Mouse (Mus musculus) testis, adult 2 months (tissue): ENCODE measurements around the gene Papola. TPM values are rescaled to one million over a fixed set of nuclear protein-coding genes. Genes with fewer than 3 reads are reported as not detected.

ENCODE experiments used
- H3K27ac ChIP-seq: fragments of 200-500 bp; 2 replicates; pipeline ENCODE4 v1.5.1; 2012; ENCODE audit warnings: low read depth, low read length; ENCODE audit not compliant: control insufficient read depth, insufficient read depth
- H3K27me3 ChIP-seq: fragments of 200-500 bp; 2 replicates; pipeline ENCODE4 v1.6.1; 2012; ENCODE audit warnings: mild to moderate bottlenecking, low read length, moderate library complexity; ENCODE audit not compliant: control insufficient read depth, insufficient read depth
- H3K36me3 ChIP-seq: fragments of 200-500 bp; 2 replicates; pipeline ENCODE4 v1.6.1; 2012; ENCODE audit warnings: mild to moderate bottlenecking, low read length; ENCODE audit not compliant: control insufficient read depth, insufficient read depth
- H3K4me1 ChIP-seq: fragments of 200-500 bp; 2 replicates; pipeline ENCODE4 v1.6.1; 2012; ENCODE audit warnings: low read length; ENCODE audit not compliant: control insufficient read depth, insufficient read depth
- H3K4me3 ChIP-seq: fragments of 200-500 bp; 2 replicates; pipeline ENCODE4 v1.5.1; 2012; ENCODE audit warnings: low read depth, mild to moderate bottlenecking, low read length, moderate library complexity, mixed read lengths; ENCODE audit not compliant: control insufficient read depth
- CTCF ChIP-seq: fragments of 200-500 bp; IDR thresholded peaks from 2 replicates; pipeline ENCODE4 v1.5.1; 2012; ENCODE audit warnings: low read depth, mild to moderate bottlenecking, inconsistent platforms, low read length, moderate library complexity; ENCODE audit not compliant: control insufficient read depth, insufficient read depth, insufficient replicate concordance
- POLR2A ChIP-seq: fragments of 200-500 bp; IDR thresholded peaks from 2 replicates; pipeline ENCODE4 v1.6.1; 2012; ENCODE audit warnings: low read depth, mild to moderate bottlenecking, inconsistent platforms, low read length, moderate library complexity; ENCODE audit not compliant: control insufficient read depth
- polyA plus RNA-seq: library from polyadenylated mRNA; depleted of rRNA; stranded (reverse); fragments of >200 nt; gene quantifications from 2 replicates; pipeline ENCODE4 v1.2.3, GENCODE M21; 2012

The Papola gene
- polyA plus RNA-seq, 1 experiment = 70.6 TPM

DNA sequence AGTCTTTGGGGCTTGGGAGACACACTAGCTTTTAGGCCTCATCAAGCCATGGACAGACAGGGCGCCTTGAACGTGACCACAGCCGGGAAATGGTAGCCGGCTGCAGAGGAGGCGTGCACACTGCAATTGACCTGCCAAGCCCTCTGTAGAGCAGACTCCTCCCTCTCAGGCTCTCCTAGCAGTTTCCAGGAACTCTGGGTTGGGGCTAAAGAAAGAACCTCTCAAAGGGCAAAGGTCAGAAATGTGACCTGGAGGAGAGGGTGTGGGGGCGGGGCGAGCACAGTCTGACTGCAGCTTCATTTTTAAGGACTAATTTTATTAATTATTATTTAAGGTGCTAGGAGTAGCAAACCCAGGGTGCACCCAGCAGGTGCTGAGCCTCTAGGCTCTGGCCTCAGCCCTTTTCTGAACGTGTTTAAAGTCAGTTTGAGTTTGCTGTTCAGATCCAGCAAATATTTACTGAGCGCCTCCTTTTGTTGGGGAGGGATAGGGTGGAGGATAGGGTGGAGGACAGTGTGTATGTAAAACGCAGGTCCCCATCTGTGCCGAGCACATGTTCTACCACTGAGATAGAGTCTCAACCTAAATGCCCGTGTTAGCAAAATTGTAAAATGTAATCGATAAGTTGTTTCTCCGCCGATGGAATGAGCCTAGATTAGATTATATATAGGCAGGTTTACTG lies 26.5 kb upstream of the Papola start:
- Histone ChIP-seq H3K27ac (no peak overlapping the region), H3K36me3 (no peaks in the 10 kb centered on the region), H3K27me3 (no peaks in the 10 kb centered on the region), H3K4me1 (no peaks in the 10 kb centered on the region), H3K4me3 (no peak overlapping the region)
- no peak for TF ChIP-seq POLR2A
- TF ChIP-seq CTCF = no peak

DNA sequence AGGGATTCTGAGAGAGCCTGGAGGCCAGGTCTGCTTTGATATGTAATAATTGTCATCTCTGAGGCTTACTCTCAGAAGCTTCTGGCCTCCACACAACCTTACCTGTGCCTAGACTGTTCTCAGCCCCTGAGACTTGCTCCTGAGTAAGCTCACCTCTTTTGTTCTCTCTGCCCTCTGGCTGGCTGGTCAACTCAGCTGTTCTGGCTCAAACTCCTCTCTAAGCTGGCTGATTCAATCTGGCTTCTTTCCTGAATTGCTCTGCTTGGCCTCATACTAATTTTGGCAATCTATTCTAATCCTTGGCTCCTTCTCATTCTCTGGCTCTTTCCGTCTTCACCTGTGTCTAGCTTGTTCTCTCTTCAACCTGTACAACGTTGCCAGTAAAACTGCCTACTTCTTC lies 25.6 kb upstream of the Papola start:
- H3K27me3 ChIP-seq = no peaks in the 10 kb centered on the region
- H3K4me1 ChIP-seq = no peaks in the 10 kb centered on the region
- no peak overlapping the region for H3K27ac ChIP-seq
- no peak overlapping the region for H3K4me3 ChIP-seq
- TF ChIP-seq CTCF (no peak), POLR2A (no peak)
- H3K36me3 ChIP-seq = no peaks in the 10 kb centered on the region

DNA sequence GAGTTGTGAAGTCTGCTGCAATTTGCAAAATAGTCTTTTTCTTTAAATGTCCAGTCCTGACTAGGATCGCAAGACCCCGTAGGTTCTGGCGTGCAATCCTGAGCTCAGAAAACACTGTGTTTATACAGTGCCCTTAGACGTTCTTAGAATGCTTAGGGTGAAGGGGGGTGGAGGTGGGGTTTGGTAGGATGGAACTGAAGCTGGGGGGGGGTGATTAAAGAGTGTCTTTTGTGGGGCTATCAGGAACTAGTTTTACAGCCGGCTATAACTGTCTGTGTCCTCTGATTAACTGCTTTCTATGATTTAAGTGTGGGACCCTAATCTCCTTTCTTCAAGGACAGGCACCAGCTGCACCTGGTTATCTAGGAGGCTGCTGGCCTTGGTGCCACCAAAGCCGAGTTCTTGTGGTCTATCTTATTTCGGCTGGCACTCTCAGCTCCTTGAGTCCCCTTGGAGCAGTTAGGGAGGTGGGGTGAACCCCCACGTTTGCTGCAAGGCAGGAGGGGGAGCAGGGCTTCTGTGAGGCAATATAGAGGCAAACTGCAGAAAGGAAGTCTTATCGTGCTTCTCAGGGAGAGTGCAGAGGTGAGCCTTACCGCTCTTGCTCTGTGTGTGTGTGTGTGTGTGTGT lies 24.5 kb upstream of the Papola start:
- no peak overlapping the region for H3K27ac ChIP-seq
- no peak overlapping the region for H3K4me3 ChIP-seq
- no peak for TF ChIP-seq POLR2A
- no peak for TF ChIP-seq CTCF

DNA sequence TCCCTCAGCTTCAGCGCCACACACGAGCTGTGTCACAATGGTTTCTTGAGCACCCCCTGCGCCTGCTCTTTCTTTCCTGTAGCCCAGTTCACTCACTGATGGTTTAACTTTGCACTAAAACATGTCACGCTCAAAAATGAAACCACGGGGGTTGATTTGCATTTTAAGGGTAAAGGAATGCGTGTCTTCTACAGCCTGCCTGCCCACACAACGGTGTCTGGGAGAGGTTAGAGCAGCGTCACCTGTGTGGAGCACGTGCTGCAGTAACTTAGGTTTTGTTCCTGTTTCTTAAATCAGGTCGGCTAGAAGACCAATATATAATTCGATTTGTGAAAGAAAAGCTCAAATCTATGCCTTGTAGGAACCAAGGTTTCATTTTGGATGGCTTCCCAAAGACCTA lies 23.3 kb upstream of the Papola start:
- no peaks in the 10 kb centered on the region for H3K27me3 ChIP-seq
- H3K4me3 ChIP-seq = no peak overlapping the region
- no peaks in the 10 kb centered on the region for H3K36me3 ChIP-seq
- H3K27ac ChIP-seq = peak overlapping the region; percentile 14
- no peak for TF ChIP-seq POLR2A
- TF ChIP-seq CTCF = no peak
- H3K4me1 ChIP-seq = no peaks in the 10 kb centered on the region

More for the DNA sequence above, 24.5 kb upstream of the Papola start:
- Histone ChIP-seq H3K27me3 (no peaks in the 10 kb centered on the region), H3K4me1 (no peaks in the 10 kb centered on the region), H3K36me3 (no peaks in the 10 kb centered on the region)

DNA sequence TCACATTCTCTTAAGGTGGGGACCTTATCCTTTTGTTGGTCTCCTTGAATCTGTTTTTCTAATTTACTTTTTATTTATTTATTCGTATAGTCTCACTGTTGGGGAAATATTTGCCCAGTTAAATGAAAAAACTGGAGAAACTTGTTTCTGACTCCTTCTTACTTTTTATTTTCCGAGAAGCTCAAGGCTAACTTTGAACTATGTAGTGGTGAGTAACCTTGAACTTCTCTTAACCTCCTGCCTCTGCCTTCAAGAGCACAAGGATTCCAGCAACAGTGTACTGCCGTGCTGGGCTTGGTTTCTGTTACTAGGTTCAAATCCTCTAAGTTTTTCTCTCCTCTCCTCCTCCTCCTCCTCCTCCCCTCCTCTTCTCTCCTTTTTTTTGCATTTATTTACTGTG lies 22.9 kb upstream of the Papola start:
- Histone ChIP-seq H3K4me3 (no peak overlapping the region), H3K4me1 (no peaks in the 10 kb centered on the region; the same call in 1 of the 2 replicates), H3K27ac (peak overlapping the region; percentile 14; the same call in 1 of the 2 replicates), H3K36me3 (peaks cover 1% of the 10 kb centered on the region; the same call in 1 of the 2 replicates), H3K27me3 (no peaks in the 10 kb centered on the region)
- no peak for TF ChIP-seq CTCF
- TF ChIP-seq POLR2A = no peak

DNA sequence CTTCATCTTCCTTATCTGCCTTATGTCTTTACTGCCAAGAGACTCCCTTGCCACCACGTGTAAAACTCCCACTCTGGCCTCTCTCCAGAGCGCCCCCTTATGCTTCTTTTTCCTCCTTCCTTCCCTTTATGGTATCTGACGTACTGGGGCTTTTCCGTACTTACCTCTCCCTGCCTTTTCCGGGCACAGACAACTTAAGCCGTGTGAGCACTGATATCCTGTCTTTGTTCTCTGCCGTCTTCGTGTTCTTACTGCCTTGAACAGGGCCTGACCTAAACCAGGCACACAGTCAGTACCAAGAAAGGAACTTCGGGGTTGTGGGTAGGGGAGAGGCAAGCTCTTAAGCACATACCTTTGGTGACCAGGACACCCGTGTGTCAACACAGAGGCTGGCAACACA lies 14.8 kb upstream of the Papola start:
- Histone ChIP-seq H3K36me3 (peaks cover 1% of the 10 kb centered on the region; the same call in 1 of the 2 replicates), H3K4me1 (no peaks in the 10 kb centered on the region; the same call in 1 of the 2 replicates), H3K27me3 (no peaks in the 10 kb centered on the region), H3K27ac (no peak overlapping the region), H3K4me3 (no peak overlapping the region)
- TF ChIP-seq CTCF (no peak), POLR2A (no peak)

DNA sequence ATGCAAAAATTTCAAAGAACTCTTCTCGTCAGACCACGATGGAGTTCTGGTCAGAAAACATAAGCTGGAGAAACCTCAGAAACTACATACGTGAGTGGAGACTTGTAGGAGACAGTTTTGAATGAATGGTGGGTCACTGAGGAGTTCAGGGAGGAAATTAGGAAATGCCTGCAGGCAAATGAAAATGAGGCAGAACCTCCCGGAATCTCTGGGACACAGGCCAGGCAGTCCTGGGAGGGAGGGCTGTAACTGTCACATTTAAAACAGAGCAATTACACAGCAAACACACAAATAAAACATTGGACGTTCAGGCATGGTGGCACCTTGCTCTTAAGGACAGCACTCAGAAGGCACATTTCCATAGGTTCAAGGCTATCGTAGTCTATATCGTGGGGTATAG lies 9.6 kb upstream of the Papola start:
- H3K4me1 ChIP-seq = no peaks in the 10 kb centered on the region
- H3K27me3 ChIP-seq = no peaks in the 10 kb centered on the region
- H3K27ac ChIP-seq = no peak overlapping the region
- no peak overlapping the region for H3K4me3 ChIP-seq
- H3K36me3 ChIP-seq = no peaks in the 10 kb centered on the region
- TF ChIP-seq POLR2A = no peak
- TF ChIP-seq CTCF = no peak
